Mouse (Mus musculus): ENCODE results near the gene Gm6871.
"Not testable (repeated sequence)": the region's sequence is repeated elsewhere in the genome, so short reads cannot be mapped to it uniquely, and the experiment has no call there.

The Gm6871 gene

GRCm38 (mm10) chr7:41573562-41573961 is at the start of gene Gm6871:
TSS of gene Gm6871 (minus strand) at chr7:41573662.
- not testable (repeated sequence) for DNase-seq (ENCODE audit: low spot score in 2 of 2)

- not testable (repeated sequence) for DNase-seq (ENCODE audit: low spot score in 2 of 2)
These were observed 42.8 kb upstream of the Gm6871 start for GRCm38 (mm10) chr7:41616241-41616640.

- DNase-seq (ENCODE audit: low spot score in 2 of 2), result no peak
These were observed 38.2 kb upstream of the Gm6871 start for GRCm38 (mm10) chr7:41611654-41612053.

GRCm38 (mm10) chr7:41599932-41600548 is 26.6 kb upstream of the Gm6871 start:
- no peak for DNase-seq (ENCODE audit: low spot score in 2 of 2)

DNA sequence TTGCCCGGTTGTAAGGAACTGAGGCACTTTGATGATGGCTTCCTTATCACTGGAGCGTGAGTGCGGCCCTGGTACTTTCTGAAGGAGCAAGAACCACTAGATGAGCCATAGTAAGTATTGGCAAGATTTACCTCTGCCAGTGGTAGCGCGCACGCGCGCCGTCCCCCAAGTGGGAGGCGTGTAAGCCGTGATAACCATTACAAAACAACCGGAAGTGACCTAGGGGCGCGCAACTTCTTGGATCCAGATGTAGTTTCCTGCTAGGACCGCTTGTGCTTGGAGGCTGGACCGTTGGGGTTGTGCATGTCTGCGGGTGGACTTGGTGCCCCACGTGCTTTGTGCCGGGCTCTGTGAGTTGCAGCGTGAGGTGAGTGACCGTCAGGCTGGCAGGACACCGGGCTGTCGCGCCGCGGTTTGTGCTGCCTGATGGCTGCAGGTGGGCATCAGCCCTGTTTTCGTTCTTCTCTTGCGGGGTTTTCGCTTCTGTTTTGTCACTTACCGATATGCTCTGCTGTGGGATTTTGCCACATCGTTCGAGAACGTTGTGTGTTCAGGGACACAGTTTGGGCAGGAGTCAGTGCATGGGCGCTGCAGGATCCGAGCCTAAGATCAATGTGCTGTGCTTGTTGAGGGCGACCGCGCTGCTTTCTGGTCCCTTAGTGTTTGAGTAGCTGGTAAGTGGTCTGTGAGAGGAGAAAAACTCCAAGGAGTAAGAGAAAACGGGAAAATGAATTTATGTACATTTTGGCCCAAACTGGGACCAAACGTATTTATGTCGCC is 25.8 kb upstream of the Gm6871 start, which contains the start of gene 2610021A01Rik:
2610021A01Rik (plus strand) TSS at position 197 of the 780 bp plus-strand sequence.
- DNase-seq (ENCODE audit: low spot score in 2 of 2), result peak; percentile 87

- no peak for DNase-seq (ENCODE audit: low spot score in 2 of 2)
These were observed 25.2 kb upstream of the Gm6871 start for GRCm38 (mm10) chr7:41598615-41599014.

DNA sequence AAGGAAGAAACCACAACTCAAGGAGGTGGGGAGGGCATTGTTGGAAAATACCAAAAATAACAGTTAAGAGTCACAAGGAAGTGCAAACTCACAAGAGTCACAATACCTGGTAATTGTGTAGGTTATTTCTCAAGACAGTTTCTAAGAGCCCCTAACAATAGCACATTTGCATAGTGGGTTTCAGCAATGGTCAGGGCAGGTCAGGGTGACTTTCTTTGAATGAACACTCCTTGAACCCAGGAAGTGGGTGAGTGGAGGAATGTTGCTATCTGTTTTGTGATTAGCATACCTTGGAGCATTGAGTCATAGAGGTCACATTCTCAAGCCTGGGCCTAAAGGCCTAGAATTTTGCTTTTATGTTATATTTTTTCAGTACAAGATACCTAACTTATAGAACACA is 14.4 kb upstream of the Gm6871 start:
- DNase-seq (ENCODE audit: low spot score in 2 of 2), result not testable (repeated sequence)

GRCm38 (mm10) chr7:41582028-41582427 is 8.6 kb upstream of the Gm6871 start:
- DNase-seq (ENCODE audit: low spot score in 2 of 2), result no peak

DNA sequence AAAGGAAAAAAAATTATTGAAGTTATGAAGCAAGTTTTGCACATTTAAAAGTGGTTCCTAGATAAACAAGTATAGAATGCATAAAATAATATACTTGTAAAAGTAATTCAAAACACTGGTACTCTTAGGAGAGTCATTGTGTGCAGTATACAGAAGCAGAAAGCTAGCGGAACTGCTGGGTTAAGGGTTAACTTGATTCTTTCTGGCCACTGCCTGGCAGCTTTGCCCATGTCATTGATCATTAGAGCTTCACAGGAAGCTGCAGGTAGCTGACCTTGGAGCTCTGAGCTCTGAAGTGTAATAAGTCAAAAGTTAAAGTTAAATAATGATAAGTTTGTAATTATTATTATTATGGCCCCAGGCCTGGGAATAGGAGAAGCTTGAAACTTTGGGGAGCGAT is 4.5 kb upstream of the Gm6871 start:
- DNase-seq (ENCODE audit: low spot score in 2 of 2), result no peak

DNA sequence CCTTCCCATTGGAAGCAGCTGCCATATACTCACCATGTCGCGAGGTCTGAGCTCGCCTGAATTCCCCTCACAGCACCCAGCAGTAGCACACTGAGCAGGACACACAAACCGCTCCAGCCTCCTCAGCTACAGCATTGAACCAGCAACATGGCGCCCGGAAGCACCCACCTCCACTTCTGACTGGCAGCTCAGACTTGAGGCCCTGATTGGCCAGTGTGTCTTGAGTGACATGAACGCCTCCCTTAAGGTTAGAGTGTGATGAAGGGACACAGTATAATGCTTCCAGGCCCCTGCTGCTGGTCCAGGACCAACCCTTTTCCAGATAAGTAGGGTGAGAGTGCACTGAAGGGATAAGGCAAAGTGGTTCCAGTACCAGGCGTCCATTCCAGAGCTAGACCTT is 12.8 kb downstream of the Gm6871 start:
- no peak for DNase-seq (ENCODE audit: low spot score in 2 of 2)

DNA sequence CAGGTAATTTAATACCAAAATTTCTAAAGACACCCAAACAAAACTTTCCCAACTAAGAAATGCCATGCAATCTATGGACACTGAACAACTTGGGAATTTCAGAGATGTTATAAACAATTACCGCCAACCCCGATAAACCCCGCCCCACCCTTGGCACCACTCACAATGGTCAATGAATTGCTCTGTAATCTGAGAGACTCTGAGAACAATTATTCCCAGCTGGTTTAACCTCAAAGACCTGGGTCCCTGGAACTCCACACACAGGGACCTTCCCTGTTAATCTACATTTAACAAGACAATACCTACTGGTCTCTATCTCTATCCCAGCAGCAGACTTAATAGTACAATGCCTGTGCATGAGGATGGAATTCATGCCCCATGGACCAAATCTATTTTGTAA is 60.8 kb downstream of the Gm6871 start:
- no peak for DNase-seq (ENCODE audit: low spot score in 2 of 2)

DNA sequence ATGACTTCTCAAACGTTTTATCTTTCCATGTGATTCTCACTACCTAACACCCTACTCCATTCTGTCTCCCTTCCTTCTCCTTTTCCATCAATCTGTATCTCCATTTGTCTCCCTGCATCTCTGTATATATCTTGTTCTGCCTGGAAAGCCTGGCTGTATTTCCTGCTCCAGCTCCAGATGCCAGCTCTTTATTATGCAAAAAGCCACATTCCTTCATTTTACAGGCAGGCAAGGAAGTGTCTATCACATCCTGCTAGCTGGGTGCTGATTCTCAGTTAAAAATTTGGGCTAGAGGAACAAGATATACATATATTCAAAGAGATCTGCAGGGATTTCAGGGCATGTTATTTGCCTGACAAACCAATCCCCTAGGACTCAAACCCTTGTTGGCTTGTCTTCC is 61.3 kb downstream of the Gm6871 start:
- no peak for DNase-seq (ENCODE audit: low spot score in 2 of 2)

DNA sequence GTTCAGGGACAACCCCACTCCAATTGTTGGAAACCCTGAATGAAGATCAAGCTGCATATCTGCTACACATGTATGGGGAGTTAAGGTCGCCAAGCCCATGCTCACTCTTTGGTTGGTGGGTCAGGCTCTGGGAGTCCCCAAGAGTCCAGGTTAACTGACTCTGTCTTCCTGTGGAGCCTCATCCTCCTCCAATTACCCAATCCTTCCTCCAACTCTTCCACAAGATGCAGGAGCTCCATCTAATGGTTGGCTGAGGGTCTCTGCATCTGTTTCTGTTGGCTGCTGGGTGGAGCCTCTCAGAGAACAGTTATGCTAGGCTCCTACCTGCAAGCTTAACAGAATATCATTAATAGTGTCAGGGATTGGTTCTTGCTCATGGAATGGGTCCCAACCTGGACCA is 71.1 kb downstream of the Gm6871 start:
- no peak for DNase-seq (ENCODE audit: low spot score in 2 of 2)

GRCm38 (mm10) chr7:41500151-41500934 is 73.1 kb downstream of the Gm6871 start:
- no peak for DNase-seq (ENCODE audit: low spot score in 2 of 2)

DNA sequence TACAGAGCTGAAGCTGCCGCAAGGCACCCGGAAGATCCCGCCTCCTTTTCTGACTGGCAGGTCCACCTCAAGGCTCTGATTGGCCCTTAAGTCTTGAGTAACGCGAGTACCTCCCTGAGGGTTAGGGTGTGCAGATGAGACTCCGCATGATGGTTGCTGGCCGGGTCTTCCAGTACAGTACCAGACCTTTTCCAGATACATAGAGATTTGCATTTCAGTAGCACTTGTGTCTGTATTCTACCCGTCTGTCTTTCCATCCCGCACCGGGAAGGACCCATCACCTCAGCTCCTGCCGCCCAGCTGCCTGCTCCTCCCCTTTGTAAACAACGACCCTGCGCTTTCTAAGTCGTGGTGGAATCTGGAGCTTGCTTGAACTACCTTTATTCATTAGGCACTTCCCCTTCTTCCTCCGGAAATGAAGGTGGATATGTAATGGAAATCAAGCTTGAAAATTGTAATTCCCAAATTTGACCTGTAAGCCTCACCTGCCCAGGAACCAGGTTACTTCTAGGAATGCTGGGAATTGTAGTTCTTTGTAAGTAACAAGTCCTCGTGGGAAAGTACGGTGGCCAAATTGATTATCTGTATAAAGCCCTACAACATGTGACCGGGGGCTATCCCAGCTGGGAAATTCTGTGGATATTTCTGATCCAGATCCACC is 73.9 kb downstream of the Gm6871 start, which contains the start of the genes Gm20449 and AW146154:
Gm20449 (minus strand) TSS at position 29 of the 661 bp plus-strand sequence.
AW146154 (minus strand) TSS at position 502 of the 661 bp plus-strand sequence.
- DNase-seq (ENCODE audit: low spot score in 2 of 2), result peak; percentile 93 to 97

- DNase-seq (ENCODE audit: low spot score in 2 of 2), result not testable (repeated sequence)
These were observed 74.5 kb downstream of the Gm6871 start for GRCm38 (mm10) chr7:41499018-41499388.

- DNase-seq (ENCODE audit: low spot score in 2 of 2), result not testable (repeated sequence)
These were observed 75.0 kb downstream of the Gm6871 start for GRCm38 (mm10) chr7:41498464-41498863.

DNA sequence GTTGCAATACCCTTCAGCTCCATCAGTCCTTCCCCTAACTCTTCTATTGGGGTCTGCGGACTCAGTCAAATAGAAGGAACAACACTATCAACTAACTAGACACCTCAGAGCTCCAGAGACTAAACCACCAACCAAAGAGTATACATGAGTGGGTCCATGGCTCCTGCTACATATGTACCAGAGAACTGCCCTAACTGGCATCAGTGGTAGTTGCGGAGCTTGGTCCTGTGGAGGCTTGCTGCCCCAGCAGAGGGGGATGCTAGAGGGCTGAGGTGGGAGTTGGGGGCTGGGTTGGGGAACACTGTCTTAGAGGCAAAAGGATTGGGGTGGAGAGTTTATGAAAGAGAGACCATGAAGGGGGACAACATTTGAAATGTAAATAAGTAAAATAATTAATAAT is 75.6 kb downstream of the Gm6871 start:
- DNase-seq (ENCODE audit: low spot score in 2 of 2), result no peak
